Mouse (Mus musculus): ENCODE measurements at regions not wholly inside any gene's neighbourhood (a gene's known extent, or its start where the extent isn't known, plus 50 kb on each side); places are given as distances from the start of the nearest gene placed in this dataset.

- Histone ChIP-seq H3K27ac (no peak overlapping the region), H3K4me1 (replicated peaks; ENCODE audit: insufficient read depth, low read length) (no peaks in the 10 kb centered on the region), H3K4me3 (replicated peaks; ENCODE audit: low read depth, low read length) (no peak overlapping the region), H3K4me2 (ENCODE audit: low read length) (no peak overlapping the region), H3K9ac (ENCODE audit: low read depth, low read length) (no peak overlapping the region), H3K27me3 (ENCODE audit: insufficient read depth, low read length) (no peaks in the 10 kb centered on the region), H3K9me3 (replicated peaks; ENCODE audit: low read length) (no peaks in the 10 kb centered on the region), H3K36me3 (ENCODE audit: insufficient read depth, low read length) (no peaks in the 10 kb centered on the region)
- WGBS = 64% methylated on average over 1 of the region's 1 CpGs
- DNase-seq (ENCODE audit: low spot score) = no peak
- no peak for ATAC-seq (replicated peaks; ENCODE audit: low FRiP score, low read depth)
- no peak for TF ChIP-seq CTCF (IDR thresholded peaks at IDR 0.05; ENCODE audit: low read depth)
Measured at GRCm38 (mm10) chr4:12837097-12837426, 665.2 kb upstream of the Fam92a start.

GRCm38 (mm10) chr4:12836326-12837096 lies 664.7 kb upstream of the Fam92a start:
- H3K36me3 ChIP-seq (ENCODE audit: insufficient read depth, low read length) = no peaks in the 10 kb centered on the region
- DNase-seq (ENCODE audit: low spot score) (peak; percentile 40), ATAC-seq (replicated peaks; ENCODE audit: low FRiP score, low read depth) (no peak)
- no peak overlapping the region for H3K9ac ChIP-seq (ENCODE audit: low read depth, low read length)
- H3K27ac ChIP-seq = no peak overlapping the region
- no peaks in the 10 kb centered on the region for H3K27me3 ChIP-seq (ENCODE audit: insufficient read depth, low read length)
- TF ChIP-seq CTCF (IDR thresholded peaks at IDR 0.05; ENCODE audit: low read depth) = no peak
- H3K4me3 ChIP-seq (replicated peaks; ENCODE audit: low read depth, low read length) = no peak overlapping the region
- no peaks in the 10 kb centered on the region for H3K4me1 ChIP-seq (replicated peaks; ENCODE audit: insufficient read depth, low read length)
- no peak overlapping the region for H3K4me2 ChIP-seq (ENCODE audit: low read length)
- H3K9me3 ChIP-seq (replicated peaks; ENCODE audit: low read length) = no peaks in the 10 kb centered on the region
- WGBS = 47% methylated on average over 4 of the region's 4 CpGs

- no peak for TF ChIP-seq CTCF (IDR thresholded peaks at IDR 0.05; ENCODE audit: low read depth)
- no peak for ATAC-seq (replicated peaks; ENCODE audit: low FRiP score, low read depth)
- no peak overlapping the region for H3K4me3 ChIP-seq (replicated peaks; ENCODE audit: low read depth, low read length)
- no peak for DNase-seq (ENCODE audit: low spot score)
- no peak overlapping the region for H3K4me2 ChIP-seq (ENCODE audit: low read length)
- no peaks in the 10 kb centered on the region for H3K4me1 ChIP-seq (replicated peaks; ENCODE audit: insufficient read depth, low read length)
- no peaks in the 10 kb centered on the region for H3K36me3 ChIP-seq (ENCODE audit: insufficient read depth, low read length)
- no peak overlapping the region for H3K9ac ChIP-seq (ENCODE audit: low read depth, low read length)
- H3K27ac ChIP-seq = no peak overlapping the region
- no peaks in the 10 kb centered on the region for H3K27me3 ChIP-seq (ENCODE audit: insufficient read depth, low read length)
- 68% methylated on average over 1 of the region's 1 CpGs for whole genome bisulfite sequencing
- H3K9me3 ChIP-seq (replicated peaks; ENCODE audit: low read length) = no peaks in the 10 kb centered on the region
Measured at GRCm38 (mm10) chr4:12826419-12826818, 654.6 kb upstream of the Fam92a start.

GRCm38 (mm10) chr4:12814251-12814650 lies 642.4 kb upstream of the Fam92a start:
- Histone ChIP-seq H3K4me1 (replicated peaks; ENCODE audit: insufficient read depth, low read length) (no peaks in the 10 kb centered on the region), H3K4me2 (ENCODE audit: low read length) (no peak overlapping the region), H3K9me3 (replicated peaks; ENCODE audit: low read length) (no peaks in the 10 kb centered on the region), H3K27ac (no peak overlapping the region), H3K4me3 (replicated peaks; ENCODE audit: low read depth, low read length) (no peak overlapping the region), H3K27me3 (ENCODE audit: insufficient read depth, low read length) (no peaks in the 10 kb centered on the region), H3K9ac (ENCODE audit: low read depth, low read length) (no peak overlapping the region), H3K36me3 (ENCODE audit: insufficient read depth, low read length) (no peaks in the 10 kb centered on the region)
- DNase-seq (ENCODE audit: low spot score) (no peak), ATAC-seq (replicated peaks; ENCODE audit: low FRiP score, low read depth) (no peak)
- WGBS = 72% methylated on average over 2 of the region's 2 CpGs
- TF ChIP-seq CTCF (IDR thresholded peaks at IDR 0.05; ENCODE audit: low read depth) = no peak

- Histone ChIP-seq H3K4me3 (replicated peaks; ENCODE audit: low read depth, low read length) (no peak overlapping the region), H3K4me2 (ENCODE audit: low read length) (no peak overlapping the region), H3K27me3 (ENCODE audit: insufficient read depth, low read length) (no peaks in the 10 kb centered on the region), H3K9me3 (replicated peaks; ENCODE audit: low read length) (no peaks in the 10 kb centered on the region), H3K9ac (ENCODE audit: low read depth, low read length) (no peak overlapping the region), H3K36me3 (ENCODE audit: insufficient read depth, low read length) (no peaks in the 10 kb centered on the region), H3K4me1 (replicated peaks; ENCODE audit: insufficient read depth, low read length) (no peaks in the 10 kb centered on the region), H3K27ac (no peak overlapping the region)
- DNase-seq (ENCODE audit: low spot score) (no peak), ATAC-seq (replicated peaks; ENCODE audit: low FRiP score, low read depth) (no peak)
- no peak for TF ChIP-seq CTCF (IDR thresholded peaks at IDR 0.05; ENCODE audit: low read depth)
- 86% methylated on average over 3 of the region's 3 CpGs for WGBS
Measured at GRCm38 (mm10) chr4:12801186-12801585, 629.4 kb upstream of the Fam92a start.

GRCm38 (mm10) chr4:12799564-12799963 lies 627.7 kb upstream of the Fam92a start:
- peak; percentile 33 for DNase-seq (ENCODE audit: low spot score)

More at GRCm38 (mm10) chr4:12799564-12799963, 627.7 kb upstream of the Fam92a start:
- ATAC-seq (replicated peaks; ENCODE audit: low FRiP score, low read depth) = no peak
- WGBS = 63% methylated on average over 5 of the region's 5 CpGs
- Histone ChIP-seq H3K27ac (no peak overlapping the region), H3K9me3 (replicated peaks; ENCODE audit: low read length) (no peaks in the 10 kb centered on the region), H3K27me3 (ENCODE audit: insufficient read depth, low read length) (no peaks in the 10 kb centered on the region), H3K9ac (ENCODE audit: low read depth, low read length) (no peak overlapping the region), H3K4me2 (ENCODE audit: low read length) (no peak overlapping the region), H3K36me3 (ENCODE audit: insufficient read depth, low read length) (no peaks in the 10 kb centered on the region), H3K4me3 (replicated peaks; ENCODE audit: low read depth, low read length) (no peak overlapping the region), H3K4me1 (replicated peaks; ENCODE audit: insufficient read depth, low read length) (no peaks in the 10 kb centered on the region)
- TF ChIP-seq CTCF (IDR thresholded peaks at IDR 0.05; ENCODE audit: low read depth) = no peak

Measured in kidney, postnatal 0 days (tissue).